Mouse (Mus musculus): ENCODE results near the gene Tnnc2.

DNA sequence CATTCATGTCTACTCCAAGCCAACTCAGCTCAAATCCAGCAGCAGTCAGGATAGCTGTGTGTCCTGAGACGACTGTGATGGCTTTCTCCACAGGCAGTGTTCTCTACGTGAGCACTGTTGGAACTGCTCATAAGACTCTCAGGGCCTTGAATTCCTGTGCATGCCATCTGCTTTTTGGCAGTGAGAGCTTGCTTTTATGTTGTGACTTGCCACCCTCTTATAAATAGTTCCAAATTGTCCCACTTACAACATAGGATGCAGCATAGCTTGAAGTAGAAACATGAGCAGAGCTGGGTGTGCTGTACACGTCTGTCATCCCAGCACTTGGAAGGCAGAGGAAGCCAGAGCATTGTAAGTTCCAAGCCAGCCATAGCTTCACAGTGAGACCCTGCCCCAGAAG is 13.9 kb downstream of the Tnnc2 start:
- TF ChIP-seq POLR2A (IDR thresholded peaks at IDR 0.05; ENCODE audit: borderline replicate concordance, control insufficient read depth, low read depth, low read length) (no peak), CTCF (IDR thresholded peaks at IDR 0.05; ENCODE audit: control insufficient read depth, insufficient read depth, low read length) (no peak)
